Mouse (Mus musculus): ENCODE measurements around the gene 2210010C04Rik.
"Not testable (repeated sequence)": the region's sequence is repeated elsewhere in the genome, so short reads cannot be mapped to it uniquely, and the experiment has no call there.

2210010C04Rik gene

DNA sequence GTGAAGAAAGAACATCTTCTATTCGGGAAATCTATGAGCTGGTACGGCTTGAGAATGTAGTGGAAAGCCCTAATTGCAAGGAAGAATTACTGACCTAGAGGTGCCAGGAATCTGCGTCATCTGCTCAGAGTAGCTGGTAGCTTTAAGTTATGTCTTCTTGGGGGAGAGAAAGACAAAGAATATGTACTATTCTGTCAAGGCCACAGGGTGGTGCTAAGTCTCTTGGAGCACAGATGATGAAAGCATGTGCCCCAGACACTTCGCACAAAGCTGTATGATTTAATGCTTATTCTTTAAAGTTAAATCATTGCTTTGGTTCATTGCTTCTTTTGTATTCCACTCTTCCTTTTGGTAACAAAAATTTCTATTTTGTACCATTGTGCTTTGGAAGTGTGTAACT lies 20.2 kb downstream of the 2210010C04Rik start:
- no peak for DNase-seq

DNA sequence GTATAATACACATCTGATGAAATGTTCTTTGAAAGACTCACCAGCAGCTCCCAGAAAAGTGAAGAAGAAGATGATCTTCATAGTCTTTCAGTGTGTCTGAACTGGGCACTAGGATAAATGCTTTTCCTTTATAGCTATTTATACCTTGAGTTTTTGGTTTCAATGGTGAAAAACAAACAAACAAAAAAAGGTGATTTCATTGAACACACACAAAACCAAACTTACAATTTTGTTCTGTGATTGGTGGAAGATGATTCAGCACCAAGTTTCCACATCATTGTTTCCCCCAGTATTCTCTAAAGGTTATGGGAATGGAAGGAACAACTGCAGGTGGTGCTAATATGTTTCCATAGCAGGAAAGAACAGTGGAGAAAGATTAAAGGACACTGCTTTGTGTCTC lies 35.9 kb downstream of the 2210010C04Rik start, which contains the start of gene Gm2663:
Gm2663 (minus strand) TSS at position 101 of the 400 bp plus-strand sequence.
- DNase-seq = not testable (repeated sequence)
